Mouse (Mus musculus): ENCODE data around the gene Rbm28. TPM values are rescaled to one million over a fixed set of nuclear protein-coding genes. Genes with fewer than 3 reads are reported as not detected.

Gene Rbm28
- total and polyA plus RNA-seq, 3 experiments = 4.6 to 18.8 (median 18.4) TPM

- H3K27me3 ChIP-seq (ENCODE audit: control insufficient read depth, insufficient read depth, low read length) = no peaks in the 10 kb centered on the region
- H3K36me3 ChIP-seq (ENCODE audit: control insufficient read depth, insufficient read depth, low read length) = no peaks in the 10 kb centered on the region
- DNase-seq = peak; percentile 88
- peak overlapping the region; percentile 31 for H3K27ac ChIP-seq
- H3K4me3 ChIP-seq = no peak overlapping the region
- H3K4me1 ChIP-seq (ENCODE audit: control insufficient read depth, insufficient read depth, low read length) = peaks cover 9% of the 10 kb centered on the region
- WGBS = 14% methylated on average over 25 of the region's 25 CpGs
- H3K79me2 ChIP-seq (replicated peaks; ENCODE audit: control insufficient read depth, insufficient read depth, low read length) = no peaks in the 10 kb centered on the region
- intact Hi-C loops (cut with DNase I) = loop anchor here (1.0 kb wide), 2 partner anchors 27 to 32 kb away; no protein-coding TSS in a partner anchor
- TF ChIP-seq CTCF (IDR thresholded peaks at IDR 0.05) (peak; percentile 91), POLR2A (IDR thresholded peaks at IDR 0.05; ENCODE audit: insufficient read depth, low read depth, low read length) (no peak), EP300 (IDR thresholded peaks at IDR 0.05; ENCODE audit: insufficient read depth, low read depth, low read length) (peak; percentile 93)
- H3K9ac ChIP-seq (ENCODE audit: low read depth, low read length) = no peak overlapping the region
These were observed 33.8 kb upstream of the Rbm28 start for GRCm38 (mm10) chr6:29198309-29199222.

- no peaks in the 10 kb centered on the region for H3K79me2 ChIP-seq (replicated peaks; ENCODE audit: control insufficient read depth, insufficient read depth, low read length)
- no peak overlapping the region for H3K9ac ChIP-seq (ENCODE audit: low read depth, low read length)
- intact Hi-C loops (cut with DNase I) = no loop called here
- H3K27ac ChIP-seq = peak overlapping the region; percentile 13
- DNase-seq = peak; percentile 46 to 56
- no peaks in the 10 kb centered on the region for H3K27me3 ChIP-seq (ENCODE audit: control insufficient read depth, insufficient read depth, low read length)
- H3K4me3 ChIP-seq = no peak overlapping the region
- no peaks in the 10 kb centered on the region for H3K36me3 ChIP-seq (ENCODE audit: control insufficient read depth, insufficient read depth, low read length)
- TF ChIP-seq POLR2A (IDR thresholded peaks at IDR 0.05; ENCODE audit: insufficient read depth, low read depth, low read length) (no peak), CTCF (IDR thresholded peaks at IDR 0.05) (no peak), EP300 (IDR thresholded peaks at IDR 0.05; ENCODE audit: insufficient read depth, low read depth, low read length) (no peak)
- peaks cover 11% of the 10 kb centered on the region for H3K4me1 ChIP-seq (ENCODE audit: control insufficient read depth, insufficient read depth, low read length)
- 81% methylated on average over 5 of the region's 5 CpGs for WGBS
These were observed 31.3 kb upstream of the Rbm28 start for GRCm38 (mm10) chr6:29195846-29196698.

- intact Hi-C loops (cut with DNase I) = no loop called here
- Histone ChIP-seq H3K4me1 (ENCODE audit: control insufficient read depth, insufficient read depth, low read length) (peaks cover 11% of the 10 kb centered on the region), H3K79me2 (replicated peaks; ENCODE audit: control insufficient read depth, insufficient read depth, low read length) (no peaks in the 10 kb centered on the region), H3K27me3 (ENCODE audit: control insufficient read depth, insufficient read depth, low read length) (no peaks in the 10 kb centered on the region), H3K36me3 (ENCODE audit: control insufficient read depth, insufficient read depth, low read length) (no peaks in the 10 kb centered on the region), H3K27ac (no peak overlapping the region; the same call in none of the 2 replicates), H3K9ac (ENCODE audit: low read depth, low read length) (no peak overlapping the region), H3K4me3 (no peak overlapping the region)
- DNase-seq = peak in 1 of 2 experiments; percentile 14
- 92% methylated on average over 5 of the region's 5 CpGs for WGBS
- no peak for TF ChIP-seq CTCF (IDR thresholded peaks at IDR 0.05)
- TF ChIP-seq POLR2A (IDR thresholded peaks at IDR 0.05; ENCODE audit: insufficient read depth, low read depth, low read length) = no peak
- no peak for TF ChIP-seq EP300 (IDR thresholded peaks at IDR 0.05; ENCODE audit: insufficient read depth, low read depth, low read length)
These were observed 30.3 kb upstream of the Rbm28 start for GRCm38 (mm10) chr6:29195146-29195545.

- peak; percentile 63 to 81 for DNase-seq
- Histone ChIP-seq H3K4me3 (no peak overlapping the region), H3K36me3 (ENCODE audit: control insufficient read depth, insufficient read depth, low read length) (no peaks in the 10 kb centered on the region), H3K27me3 (ENCODE audit: control insufficient read depth, insufficient read depth, low read length) (no peaks in the 10 kb centered on the region), H3K4me1 (ENCODE audit: control insufficient read depth, insufficient read depth, low read length) (peaks cover 11% of the 10 kb centered on the region), H3K79me2 (replicated peaks; ENCODE audit: control insufficient read depth, insufficient read depth, low read length) (no peaks in the 10 kb centered on the region), H3K27ac (peak overlapping the region; percentile 81), H3K9ac (ENCODE audit: low read depth, low read length) (no peak overlapping the region)
- TF ChIP-seq EP300 (IDR thresholded peaks at IDR 0.05; ENCODE audit: insufficient read depth, low read depth, low read length) (peak; percentile 81), POLR2A (IDR thresholded peaks at IDR 0.05; ENCODE audit: insufficient read depth, low read depth, low read length) (peak; percentile 60), CTCF (IDR thresholded peaks at IDR 0.05) (no peak)
- intact Hi-C loops (cut with DNase I) = loop anchor here (2.0 kb wide), 1 partner anchor 15 kb away; the partner anchor contains the start of gene Prrt4
- WGBS = 28% methylated on average over 15 of the region's 15 CpGs
These were observed 29.4 kb upstream of the Rbm28 start for GRCm38 (mm10) chr6:29193961-29194750.

- H3K9ac ChIP-seq (ENCODE audit: low read depth, low read length) = no peak overlapping the region
- intact Hi-C loops (cut with DNase I) = no loop called here
- DNase-seq = no peak
- no peak for TF ChIP-seq EP300 (IDR thresholded peaks at IDR 0.05; ENCODE audit: insufficient read depth, low read depth, low read length)
- no peak for TF ChIP-seq POLR2A (IDR thresholded peaks at IDR 0.05; ENCODE audit: insufficient read depth, low read depth, low read length)
- TF ChIP-seq CTCF (IDR thresholded peaks at IDR 0.05) = no peak
- H3K4me3 ChIP-seq = no peak overlapping the region
- WGBS = 56% methylated on average over 1 of the region's 1 CpGs
- no peak overlapping the region for H3K27ac ChIP-seq
- H3K4me1 ChIP-seq (ENCODE audit: control insufficient read depth, insufficient read depth, low read length) = no peaks in the 10 kb centered on the region
- no peaks in the 10 kb centered on the region for H3K36me3 ChIP-seq (ENCODE audit: control insufficient read depth, insufficient read depth, low read length)
- H3K27me3 ChIP-seq (ENCODE audit: control insufficient read depth, insufficient read depth, low read length) = no peaks in the 10 kb centered on the region
- no peaks in the 10 kb centered on the region for H3K79me2 ChIP-seq (replicated peaks; ENCODE audit: control insufficient read depth, insufficient read depth, low read length)
These were observed 23.1 kb upstream of the Rbm28 start for GRCm38 (mm10) chr6:29187936-29188335.

Measured in heart, adult 2 months (tissue).